Mouse (Mus musculus) lung, postnatal 0 days (tissue): Measurements from ENCODE around the gene Dennd2a.

Experiments used
- CTCF ChIP-seq: IDR thresholded peaks from 2 replicates; pipeline ENCODE4 v1.5.1; 2016; ENCODE audit warnings: antibody characterized with exemption, mild to moderate bottlenecking
- EP300 ChIP-seq: IDR thresholded peaks from 2 replicates; pipeline ENCODE4 v1.6.1; 2016; ENCODE audit warnings: antibody characterized with exemption, mild to moderate bottlenecking, control low read depth

DNA sequence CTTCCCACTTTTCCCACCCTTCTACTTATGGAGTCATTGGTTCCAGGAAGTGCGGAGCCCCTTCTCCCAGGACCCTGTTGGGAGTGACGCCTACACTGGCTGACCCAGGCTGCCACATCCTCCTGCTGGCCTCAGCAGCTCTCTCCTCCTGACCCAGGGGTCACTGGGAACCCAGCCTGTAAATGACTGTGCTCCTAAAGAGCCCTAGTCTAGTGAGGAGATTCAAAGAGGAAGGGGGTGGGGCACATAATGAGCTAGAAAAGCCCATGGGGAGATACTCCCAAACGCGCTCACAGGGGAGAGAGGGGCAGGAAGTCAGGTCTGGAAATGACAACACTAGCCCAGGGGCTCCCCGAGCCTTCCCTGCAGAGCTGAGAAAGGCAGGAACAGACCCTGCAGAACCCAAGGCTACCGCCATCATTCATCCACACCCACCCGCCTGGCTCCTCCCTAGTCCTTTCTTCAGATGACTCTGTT, 17.9 kb downstream of the Dennd2a start:
- TF ChIP-seq EP300 (no peak), CTCF (no peak)
